Mouse (Mus musculus) B cell, adult 2 months (primary cell): ENCODE measurements around the gene Sgo2a.
"Not testable (repeated sequence)": the region's sequence is repeated elsewhere in the genome, so short reads cannot be mapped to it uniquely, and the experiment has no call there.

ENCODE experiments used
- DNase-seq, 2 experiments: peaks; one replicate each; pipeline ENCODE4 v3.0.0; 2022

Gene Sgo2a

DNA sequence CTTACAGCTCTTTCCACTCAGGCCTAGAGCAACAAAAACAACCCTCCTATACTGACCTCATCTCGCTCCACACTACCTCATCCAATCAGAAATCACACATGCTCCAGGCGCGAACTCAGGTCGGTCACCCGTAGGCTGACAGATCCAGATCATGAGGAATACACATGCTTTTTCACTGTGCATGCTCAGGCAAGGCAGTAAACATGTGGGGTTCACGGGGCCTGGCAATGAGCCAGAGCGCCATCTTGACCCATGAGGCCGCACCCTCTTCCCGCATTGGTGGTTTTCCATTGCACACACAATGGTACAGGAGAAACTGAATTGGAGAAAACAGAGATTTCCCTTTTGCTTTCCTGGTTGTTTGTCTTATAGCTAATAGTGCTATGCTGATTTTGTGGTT is 41.5 kb downstream of the Sgo2a start:
- not testable (repeated sequence) for DNase-seq

DNA sequence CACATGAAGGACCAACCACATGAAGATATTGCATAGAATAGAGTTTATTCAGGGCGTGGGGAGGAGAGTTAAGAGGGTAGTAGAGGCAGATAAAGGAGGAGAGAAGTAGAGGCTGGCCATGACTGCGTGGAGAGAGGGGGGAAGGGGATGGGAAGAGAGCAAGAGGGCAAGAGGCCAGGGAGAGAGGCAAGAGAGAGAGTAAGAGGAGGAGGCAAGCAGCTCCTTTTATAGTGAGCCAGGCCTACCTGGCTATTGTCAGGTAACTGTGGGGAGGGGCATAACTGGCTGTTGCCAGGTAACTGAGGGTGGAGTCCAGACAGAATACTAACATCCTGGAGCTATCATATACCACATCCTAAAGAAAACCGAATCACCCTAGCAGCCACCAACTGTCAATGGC is 49.3 kb downstream of the Sgo2a start:
- no peak for DNase-seq

DNA sequence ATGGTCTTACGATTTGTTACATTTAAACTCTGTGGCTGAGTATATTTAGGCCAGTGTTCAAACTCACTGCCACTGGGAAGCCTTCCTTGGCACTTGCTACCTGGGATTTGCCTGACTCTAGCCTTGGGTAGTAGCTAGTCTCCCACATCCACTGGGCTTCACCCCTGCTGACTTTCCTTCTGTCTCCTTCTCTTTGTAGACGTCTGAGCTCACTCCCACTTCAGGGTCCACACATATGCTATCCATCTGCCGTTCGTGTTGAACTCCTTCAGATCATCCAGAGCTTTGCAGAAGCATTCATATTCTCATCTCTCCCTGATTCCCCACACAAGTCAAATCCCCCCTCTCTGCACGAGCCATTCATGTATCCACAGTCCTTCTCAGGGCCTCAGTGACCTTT is 49.8 kb downstream of the Sgo2a start:
- no peak for DNase-seq

DNA sequence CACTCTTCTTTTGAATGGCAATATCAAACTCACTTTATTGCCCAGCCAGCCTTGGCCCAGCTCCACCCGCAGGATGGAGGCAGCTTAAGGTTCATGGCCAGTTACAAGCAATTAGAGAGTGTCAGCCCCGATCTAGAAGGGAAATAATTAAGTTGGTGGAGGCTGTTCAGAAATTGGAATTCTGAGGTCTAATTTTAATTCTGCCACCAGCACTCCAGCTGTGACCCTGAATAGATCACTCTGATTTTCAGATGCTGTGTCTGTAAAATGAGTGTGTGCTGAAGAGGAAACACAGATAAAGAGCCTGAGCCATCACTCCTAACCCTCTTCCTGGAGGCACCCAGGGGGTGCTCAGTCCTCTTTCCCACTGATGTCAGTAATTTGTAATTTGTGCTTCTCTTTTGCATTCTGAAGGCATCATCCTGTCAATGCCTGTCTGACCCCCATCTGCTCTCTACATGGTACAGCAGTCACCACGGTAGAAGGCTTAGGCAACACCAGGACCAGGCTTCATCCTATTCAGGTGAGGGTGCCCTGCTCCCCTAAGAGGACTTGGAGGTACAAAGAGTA is 51.0 kb downstream of the Sgo2a start:
- no peak for DNase-seq

DNA sequence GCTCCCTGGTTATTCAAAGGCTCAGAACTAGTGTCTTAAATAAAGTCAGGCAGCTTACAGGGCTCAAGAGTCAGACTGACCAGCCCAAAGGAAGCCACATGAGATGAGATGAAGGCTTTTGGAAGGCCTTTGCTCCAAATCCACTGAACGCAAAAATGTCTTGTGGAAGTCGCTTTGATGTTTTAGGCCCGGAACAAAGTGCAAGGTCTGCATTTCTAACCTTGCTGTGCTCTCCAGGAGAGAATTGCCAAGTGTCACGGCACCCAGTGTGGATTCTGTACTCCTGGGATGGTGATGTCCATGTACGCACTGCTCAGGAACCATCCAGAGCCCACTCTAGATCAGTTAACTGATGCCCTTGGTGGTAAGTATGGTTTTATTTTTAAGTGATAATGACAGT is 53.4 kb downstream of the Sgo2a start:
- no peak for DNase-seq

- DNase-seq: no peak
Observed at GRCm38 (mm10) chr1:58055598-58055997, 59.8 kb downstream of the Sgo2a start.

- no peak for DNase-seq
Observed at GRCm38 (mm10) chr1:58056074-58056807, 60.5 kb downstream of the Sgo2a start.

DNA sequence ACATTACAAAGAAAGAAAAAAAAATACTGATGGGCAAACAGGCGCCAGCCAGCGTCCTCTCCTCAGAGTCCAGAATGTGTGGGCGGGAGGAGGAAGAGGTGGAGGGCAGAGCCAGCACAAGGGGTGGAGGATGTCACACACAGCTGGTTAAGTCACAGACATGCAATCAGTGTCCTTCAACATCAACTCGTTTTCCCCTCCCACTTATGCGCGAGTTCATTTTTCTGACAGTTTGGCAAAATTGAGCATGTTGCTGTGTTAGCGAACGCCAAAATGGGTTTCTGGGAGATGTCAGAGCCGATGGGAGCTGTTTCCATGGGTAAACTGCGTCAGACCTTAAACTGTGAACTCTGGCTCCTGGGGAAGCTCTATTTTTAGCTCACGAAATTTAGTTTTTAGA is 61.2 kb downstream of the Sgo2a start:
- no peak for DNase-seq

GRCm38 (mm10) chr1:58058846-58059245 is 63.1 kb downstream of the Sgo2a start:
- no peak for DNase-seq

GRCm38 (mm10) chr1:58062131-58062530 is 66.4 kb downstream of the Sgo2a start:
- DNase-seq: no peak

GRCm38 (mm10) chr1:58065151-58065550 is 69.4 kb downstream of the Sgo2a start:
- no peak for DNase-seq

- no peak for DNase-seq
Observed at GRCm38 (mm10) chr1:58065606-58066005, 69.8 kb downstream of the Sgo2a start.

- no peak for DNase-seq
Observed at GRCm38 (mm10) chr1:58069181-58069580, 73.4 kb downstream of the Sgo2a start.

- no peak for DNase-seq
Observed at GRCm38 (mm10) chr1:58070091-58070490, 74.3 kb downstream of the Sgo2a start.

DNA sequence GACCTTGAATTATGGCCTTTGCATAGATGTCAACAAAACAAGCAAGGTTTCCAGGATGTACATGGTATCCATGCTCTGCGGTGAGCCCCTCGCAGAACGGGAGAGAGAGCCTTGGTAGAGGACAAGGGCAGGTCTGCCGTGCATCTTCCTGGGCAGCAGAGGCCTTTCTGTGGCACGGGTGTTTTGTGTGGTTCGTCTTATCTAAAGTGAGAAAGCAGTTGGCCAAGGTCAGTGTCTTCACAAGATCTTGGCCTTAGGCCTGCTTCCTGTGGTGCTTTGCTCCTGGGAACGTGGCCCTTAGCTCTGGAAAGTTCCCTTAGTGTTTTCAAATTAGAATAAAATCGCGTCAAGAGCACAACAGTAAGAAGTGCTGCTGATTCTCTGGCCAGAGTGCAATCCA is 75.2 kb downstream of the Sgo2a start:
- no peak for DNase-seq

- DNase-seq: no peak
Observed at GRCm38 (mm10) chr1:58071509-58071908, 75.7 kb downstream of the Sgo2a start.

- no peak for DNase-seq
Observed at GRCm38 (mm10) chr1:58072416-58072815, 76.6 kb downstream of the Sgo2a start.

GRCm38 (mm10) chr1:58072991-58073730 is 77.4 kb downstream of the Sgo2a start:
- no peak for DNase-seq

DNA sequence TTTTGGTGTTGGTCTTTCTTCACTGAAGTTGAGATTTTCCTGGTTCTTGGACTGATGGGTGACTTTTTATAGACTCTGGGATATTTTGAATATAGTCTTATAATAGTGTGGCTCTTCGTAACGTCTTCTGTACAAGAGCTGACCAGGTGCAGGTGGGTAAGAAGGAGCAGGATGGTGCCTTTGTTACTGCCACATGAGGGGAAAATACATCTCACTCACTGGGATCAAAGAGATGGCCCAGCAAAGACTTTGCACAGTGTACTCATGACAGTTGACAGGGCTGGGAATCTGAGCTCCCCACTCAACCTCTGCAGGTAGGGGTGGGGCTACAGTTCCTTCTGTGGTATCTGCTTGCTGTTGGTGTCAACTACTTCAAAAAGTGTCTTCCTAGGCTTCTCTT is 78.5 kb downstream of the Sgo2a start:
- no peak for DNase-seq
